Mouse (Mus musculus) forebrain, embryonic 16.5 days (tissue): ENCODE data around the gene Adcy5. TPM values are rescaled to one million over a fixed set of nuclear protein-coding genes. Genes with fewer than 3 reads are reported as not detected.
A peak's percentile ranks its signal among the peaks of the same experiment; 100 is the strongest.

Experiments
- ATAC-seq: fragments of 200-750 bp; cut with Nextera tagmentation; 2 replicates; pipeline ENCODE4 v1.8.0; 2017; ENCODE audit warnings: mild to moderate bottlenecking, moderate library complexity
- H3K27ac ChIP-seq: fragments of 300-500 bp; sonication (generic); 2 replicates; pipeline ENCODE4 v1.5.1; 2014; ENCODE audit warnings: low read length, control low read depth
- H3K27me3 ChIP-seq: fragments of 300-500 bp; sonication (generic); replicated peaks from 2 replicates; pipeline ENCODE4 v1.6.1; 2014; ENCODE audit warnings: low read length; ENCODE audit not compliant: control insufficient read depth, insufficient read depth
- H3K36me3 ChIP-seq: fragments of 300-500 bp; sonication (generic); 2 replicates; pipeline ENCODE4 v1.6.1; 2014; ENCODE audit not compliant: control insufficient read depth, insufficient read depth
- H3K4me1 ChIP-seq: fragments of 300-500 bp; sonication (generic); replicated peaks from 2 replicates; pipeline ENCODE4 v1.6.1; 2014; ENCODE audit warnings: low read length; ENCODE audit not compliant: control insufficient read depth, insufficient read depth
- H3K4me2 ChIP-seq: fragments of 300-500 bp; sonication (generic); 2 replicates; pipeline ENCODE4 v1.6.1; 2014; ENCODE audit warnings: mild to moderate bottlenecking, low read length, control low read depth
- H3K4me3 ChIP-seq: fragments of 300-500 bp; sonication (generic); replicated peaks from 2 replicates; pipeline ENCODE4 v1.5.1; 2014; ENCODE audit warnings: mild to moderate bottlenecking, low read length, control low read depth
- H3K9ac ChIP-seq: fragments of 300-500 bp; sonication (generic); replicated peaks from 2 replicates; pipeline ENCODE4 v1.6.1; 2014; ENCODE audit warnings: low read depth, low read length, control low read depth
- H3K9me3 ChIP-seq: fragments of 300-500 bp; sonication (generic); 2 replicates; pipeline ENCODE4 v1.6.1; 2016; ENCODE audit warnings: low read length; ENCODE audit not compliant: control insufficient read depth
- WGBS: fragments of 180-500 bp; shearing (Covaris S2); extraction: QIAGEN DNeasy Blood & Tissue Kit; methylation state at CpG from one replicate; pipeline ENCODE4 v1.1.7; 2014; 5-methylcytosine and 5-hydroxymethylcytosine counted together
- polyA plus RNA-seq: library from polyadenylated mRNA; unstranded; fragments of >200 nt; fragmentation: Nextera tagmentation; extraction: Ambion mirVana; gene quantifications from 2 replicates; pipeline ENCODE4 v1.2.1, GENCODE M21; 2015

Gene Adcy5
- polyA plus RNA-seq, 1 experiment from 2014 or later = 6.8 TPM

DNA sequence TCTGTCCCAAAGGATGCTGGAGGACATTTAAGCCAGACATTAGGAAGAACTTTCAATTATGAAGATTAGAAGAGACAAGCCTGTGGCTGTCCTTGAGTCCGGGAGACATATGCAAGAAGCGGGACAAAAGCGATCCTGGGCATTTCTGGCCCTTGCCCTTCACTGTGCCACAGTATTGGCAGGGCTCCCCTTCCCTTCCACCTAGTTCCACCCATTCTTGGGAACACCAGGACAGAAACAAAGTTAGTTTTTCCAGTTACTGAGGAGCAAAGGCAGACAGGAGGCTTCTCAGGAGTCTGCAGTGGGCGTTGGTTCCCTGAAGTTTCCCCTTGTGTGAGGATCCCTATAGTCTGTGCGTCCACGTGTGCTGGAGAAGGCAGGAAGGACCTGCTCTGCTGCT, 51.7 kb downstream of the Adcy5 start:
- WGBS = 87% methylated on average over 6 of the region's 6 CpGs
- Histone ChIP-seq H3K4me3 (no peak overlapping the region), H3K27me3 (no peaks in the 10 kb centered on the region), H3K4me2 (no peak overlapping the region), H3K9ac (no peak overlapping the region), H3K4me1 (peaks cover 5% of the 10 kb centered on the region), H3K36me3 (no peaks in the 10 kb centered on the region), H3K9me3 (no peaks in the 10 kb centered on the region), H3K27ac (no peak overlapping the region)
- no peak for ATAC-seq

DNA sequence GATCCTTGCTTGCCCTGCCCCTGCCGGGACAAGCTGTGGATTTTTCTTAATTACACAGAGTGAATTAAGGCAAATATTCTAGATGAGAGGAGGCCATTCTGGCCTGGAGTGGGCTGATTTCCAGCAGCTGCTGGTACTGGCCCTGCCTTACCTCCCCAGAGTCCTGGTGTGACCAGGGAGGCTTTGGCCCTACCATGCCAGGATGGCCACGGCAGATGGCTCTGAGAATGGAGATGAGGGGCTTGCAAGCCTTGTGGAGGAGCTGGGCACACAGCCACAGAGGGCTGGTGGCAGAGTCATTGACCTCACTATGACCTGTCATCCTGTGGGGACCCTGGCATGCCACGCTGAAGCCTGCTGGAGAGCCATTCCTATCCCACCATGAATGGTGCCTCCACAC, 54.1 kb downstream of the Adcy5 start:
- 80% methylated on average over 3 of the region's 3 CpGs for WGBS
- H3K27ac ChIP-seq = no peak overlapping the region
- H3K36me3 ChIP-seq = no peaks in the 10 kb centered on the region
- H3K9ac ChIP-seq = no peak overlapping the region
- no peaks in the 10 kb centered on the region for H3K27me3 ChIP-seq
- no peak for ATAC-seq
- H3K4me3 ChIP-seq = no peak overlapping the region
- peaks cover 5% of the 10 kb centered on the region for H3K4me1 ChIP-seq
- no peak overlapping the region for H3K4me2 ChIP-seq
- H3K9me3 ChIP-seq = no peaks in the 10 kb centered on the region

DNA sequence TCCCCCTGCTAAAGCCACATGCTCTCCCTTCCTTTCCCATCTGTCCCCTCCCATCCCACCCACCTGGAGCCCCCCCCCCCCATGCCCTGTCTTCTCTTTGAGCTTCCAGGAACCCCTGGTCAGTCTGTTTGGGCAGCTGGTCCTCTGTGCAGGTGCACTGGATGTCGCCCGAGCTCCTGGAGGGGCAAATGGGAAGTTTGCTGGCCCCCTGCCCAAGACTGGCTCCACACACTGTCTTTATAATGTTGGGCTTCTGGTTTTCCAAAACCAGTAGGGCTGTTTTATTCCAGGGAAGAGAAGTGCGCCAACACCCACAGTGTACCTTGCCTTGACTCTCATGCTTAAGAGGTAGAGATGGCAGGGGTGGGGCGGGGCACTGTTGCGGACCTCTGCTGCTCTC, 55.1 kb downstream of the Adcy5 start:
- Histone ChIP-seq H3K27me3 (no peaks in the 10 kb centered on the region), H3K4me1 (peaks cover 5% of the 10 kb centered on the region), H3K27ac (no peak overlapping the region), H3K4me3 (no peak overlapping the region), H3K4me2 (no peak overlapping the region), H3K9me3 (no peaks in the 10 kb centered on the region), H3K9ac (no peak overlapping the region), H3K36me3 (no peaks in the 10 kb centered on the region)
- no peak for ATAC-seq
- WGBS = 86% methylated on average over 5 of the region's 5 CpGs

DNA sequence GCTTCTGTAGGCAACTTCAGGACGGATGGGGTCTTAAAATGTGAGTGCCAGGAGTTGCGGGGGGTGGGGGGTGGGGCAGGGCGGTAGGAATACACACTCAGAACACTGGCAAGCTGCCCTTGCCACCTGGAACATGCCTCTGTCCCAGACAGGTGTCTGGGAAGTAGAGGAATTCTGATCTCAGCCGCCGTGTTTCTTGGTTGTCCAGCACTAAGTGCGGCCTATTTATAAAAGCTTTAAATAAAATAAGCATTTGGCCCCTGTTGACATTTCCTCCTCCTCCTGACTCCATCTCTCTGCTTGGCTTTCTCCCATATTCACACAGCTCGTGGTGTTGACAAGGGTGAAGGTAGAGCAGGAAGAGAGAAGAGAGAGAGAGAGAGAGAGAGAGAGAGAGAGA, 60.4 kb downstream of the Adcy5 start:
- Histone ChIP-seq H3K4me2 (no peak overlapping the region), H3K9ac (no peak overlapping the region), H3K4me3 (no peak overlapping the region), H3K9me3 (no peaks in the 10 kb centered on the region), H3K27me3 (no peaks in the 10 kb centered on the region), H3K36me3 (no peaks in the 10 kb centered on the region), H3K4me1 (peaks cover 12% of the 10 kb centered on the region), H3K27ac (no peak overlapping the region)
- 64% methylated on average over 7 of the region's 7 CpGs for WGBS
- ATAC-seq = no peak

DNA sequence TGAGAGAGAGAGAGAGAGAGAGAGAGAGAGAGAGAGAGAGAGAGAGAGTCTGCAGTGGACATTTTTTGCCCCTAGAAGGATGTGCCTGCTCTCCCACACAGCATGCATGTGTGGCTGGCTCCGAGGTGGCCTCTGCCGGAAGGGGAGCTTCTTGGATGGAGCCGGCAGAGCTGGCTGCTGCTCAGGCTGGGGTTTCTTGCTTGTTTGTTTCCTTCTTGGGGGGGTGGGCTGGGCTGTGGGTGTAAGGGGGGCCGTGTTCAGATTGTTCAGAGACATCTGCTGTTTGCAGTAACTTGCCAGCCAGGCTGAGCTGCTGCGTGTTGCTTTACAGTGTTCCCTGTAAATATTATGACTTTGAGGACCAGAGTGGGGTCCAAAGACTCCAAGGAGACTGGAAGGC, 60.8 kb downstream of the Adcy5 start:
- Histone ChIP-seq H3K4me3 (no peak overlapping the region), H3K4me1 (peaks cover 12% of the 10 kb centered on the region), H3K9me3 (no peaks in the 10 kb centered on the region), H3K36me3 (no peaks in the 10 kb centered on the region), H3K9ac (no peak overlapping the region), H3K27ac (no peak overlapping the region), H3K27me3 (no peaks in the 10 kb centered on the region), H3K4me2 (no peak overlapping the region)
- 28% methylated on average over 5 of the region's 5 CpGs for WGBS
- peak; percentile 76; the same call in 1 of the 2 replicates for ATAC-seq

DNA sequence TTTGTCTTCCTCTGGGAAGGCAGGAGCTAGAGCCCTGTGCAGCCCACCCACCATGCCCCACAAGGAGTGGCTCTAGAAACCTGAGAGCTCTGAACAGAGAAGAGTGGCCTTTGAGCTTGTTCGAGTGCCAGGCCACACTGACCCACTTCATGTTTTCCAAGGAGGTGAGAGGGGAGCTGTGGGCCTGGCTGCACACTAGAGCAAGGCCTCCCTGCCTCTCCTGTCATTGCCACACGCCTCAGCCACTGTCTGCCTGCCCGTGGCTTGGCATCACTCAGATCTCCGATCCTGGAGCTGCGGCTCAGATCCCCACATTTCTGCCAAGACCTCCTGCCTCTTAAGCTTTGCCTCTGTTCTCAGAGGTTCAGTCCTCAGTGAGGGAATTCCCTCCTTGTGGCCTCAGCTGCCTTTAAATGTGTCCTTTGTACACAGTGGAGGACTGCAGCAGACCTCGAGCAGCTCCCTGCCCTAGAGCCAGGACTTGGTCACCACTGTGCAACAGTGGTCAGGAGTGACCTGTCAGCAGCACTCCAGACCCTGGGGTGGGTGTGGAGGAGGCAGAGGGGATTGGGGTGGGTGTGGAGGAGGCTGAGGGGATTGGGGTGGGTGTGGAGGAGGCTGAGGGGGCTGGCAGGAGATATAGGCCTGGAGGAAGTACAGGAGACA, 62.3 kb downstream of the Adcy5 start:
- Histone ChIP-seq H3K27ac (no peak overlapping the region), H3K9me3 (no peaks in the 10 kb centered on the region), H3K9ac (no peak overlapping the region), H3K36me3 (no peaks in the 10 kb centered on the region), H3K4me1 (peaks cover 12% of the 10 kb centered on the region), H3K4me2 (no peak overlapping the region), H3K27me3 (no peaks in the 10 kb centered on the region), H3K4me3 (no peak overlapping the region)
- 53% methylated on average over 6 of the region's 6 CpGs for WGBS
- no peak for ATAC-seq

DNA sequence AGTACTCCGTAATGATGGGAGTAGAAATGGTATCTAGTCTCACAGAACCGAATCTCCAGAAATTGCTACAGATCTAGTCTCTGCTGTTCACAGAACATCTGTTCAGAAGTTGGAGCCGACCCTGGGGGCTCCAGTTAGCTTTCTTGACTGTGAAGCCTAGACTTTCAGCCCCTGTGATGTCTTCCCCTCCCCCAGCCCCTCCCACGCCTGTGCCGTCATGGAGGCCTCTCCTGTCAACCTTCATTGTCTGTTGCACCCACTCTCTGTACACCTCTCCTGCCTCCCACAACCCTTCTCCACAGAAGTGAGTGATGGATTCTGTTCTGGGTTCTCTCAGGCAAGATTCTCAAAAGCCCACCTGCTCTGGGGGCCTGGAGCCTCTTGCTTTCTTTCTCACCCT, 65.7 kb downstream of the Adcy5 start:
- no peaks in the 10 kb centered on the region for H3K36me3 ChIP-seq
- no peak overlapping the region for H3K4me3 ChIP-seq
- no peak overlapping the region for H3K9ac ChIP-seq
- no peak overlapping the region for H3K4me2 ChIP-seq
- H3K4me1 ChIP-seq = peaks cover 15% of the 10 kb centered on the region
- H3K27ac ChIP-seq = no peak overlapping the region
- no peak for ATAC-seq
- no peaks in the 10 kb centered on the region for H3K27me3 ChIP-seq
- no peaks in the 10 kb centered on the region for H3K9me3 ChIP-seq
- WGBS = 71% methylated on average over 5 of the region's 5 CpGs

DNA sequence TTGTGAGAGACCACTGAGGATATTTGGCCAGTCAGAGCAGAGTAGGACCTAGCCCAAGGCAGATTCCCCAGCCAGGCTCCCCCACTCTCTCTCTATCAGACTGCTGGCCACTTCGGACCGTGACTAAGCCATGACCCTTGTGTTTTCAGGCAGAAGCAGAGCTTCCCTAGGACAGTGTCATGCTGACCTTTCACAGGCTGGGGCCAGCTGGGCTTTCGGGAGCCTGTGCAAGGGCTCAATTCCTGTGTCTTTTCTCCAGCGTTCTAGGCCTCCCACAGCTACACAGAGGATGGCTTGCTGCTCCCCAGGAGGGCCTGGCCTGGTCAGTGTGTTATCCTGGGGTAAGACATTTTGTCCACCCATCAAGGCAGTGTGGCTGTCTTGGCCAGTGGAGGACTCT, 66.9 kb downstream of the Adcy5 start:
- no peaks in the 10 kb centered on the region for H3K9me3 ChIP-seq
- peaks cover 8% of the 10 kb centered on the region for H3K4me1 ChIP-seq
- no peaks in the 10 kb centered on the region for H3K27me3 ChIP-seq
- no peak overlapping the region for H3K4me2 ChIP-seq
- no peak for ATAC-seq
- 58% methylated on average over 4 of the region's 4 CpGs for WGBS
- H3K27ac ChIP-seq = no peak overlapping the region
- no peaks in the 10 kb centered on the region for H3K36me3 ChIP-seq
- H3K4me3 ChIP-seq = no peak overlapping the region
- H3K9ac ChIP-seq = no peak overlapping the region

DNA sequence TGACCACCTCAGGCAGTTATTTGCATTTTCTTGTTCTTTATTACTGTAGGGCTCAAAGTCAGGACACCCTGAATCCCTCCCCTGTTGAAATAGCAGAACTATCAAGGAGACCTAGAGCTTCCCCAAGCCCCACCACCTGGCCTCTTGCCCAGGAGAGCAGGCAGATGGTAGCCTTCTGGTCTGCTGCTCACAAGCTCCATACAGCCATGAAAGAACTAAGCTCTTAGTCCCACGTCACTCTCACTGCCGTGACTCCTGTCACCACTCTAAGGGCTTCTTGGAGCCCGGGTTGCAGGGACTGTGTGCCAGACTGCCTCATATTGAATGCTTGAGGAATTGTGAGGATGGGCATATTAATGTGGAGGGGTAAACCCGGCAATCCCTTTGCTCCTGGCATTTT, 69.3 kb downstream of the Adcy5 start:
- Histone ChIP-seq H3K9me3 (no peaks in the 10 kb centered on the region), H3K36me3 (no peaks in the 10 kb centered on the region), H3K4me2 (no peak overlapping the region), H3K9ac (no peak overlapping the region), H3K4me1 (peaks cover 8% of the 10 kb centered on the region), H3K4me3 (no peak overlapping the region), H3K27me3 (no peaks in the 10 kb centered on the region), H3K27ac (no peak overlapping the region)
- WGBS = 49% methylated on average over 4 of the region's 4 CpGs
- ATAC-seq = peak; percentile 65

DNA sequence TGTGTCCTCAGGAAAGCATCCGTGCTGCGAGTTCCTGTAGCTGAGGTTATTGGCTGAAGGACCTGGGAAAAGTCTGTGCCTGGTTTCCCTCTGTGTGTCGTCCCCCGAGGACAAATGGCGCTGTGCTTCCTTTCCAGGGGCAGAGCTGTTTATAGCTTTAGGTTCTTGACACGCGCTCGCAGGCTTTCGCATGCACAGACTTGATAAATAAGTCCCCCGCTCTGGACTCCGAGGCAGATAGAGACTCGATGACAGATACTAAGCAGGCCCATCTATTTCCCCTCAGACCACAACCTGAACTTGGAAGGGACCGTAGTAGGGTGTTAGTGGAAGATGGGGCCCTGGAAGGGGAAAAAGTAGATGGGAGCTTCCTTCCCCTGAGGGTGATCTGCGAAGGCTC, 70.0 kb downstream of the Adcy5 start:
- no peak overlapping the region for H3K4me2 ChIP-seq
- no peak overlapping the region for H3K9ac ChIP-seq
- H3K36me3 ChIP-seq = no peaks in the 10 kb centered on the region
- no peaks in the 10 kb centered on the region for H3K9me3 ChIP-seq
- H3K4me3 ChIP-seq = no peak overlapping the region
- no peaks in the 10 kb centered on the region for H3K27me3 ChIP-seq
- ATAC-seq = no peak
- 83% methylated on average over 14 of the region's 14 CpGs for WGBS
- H3K4me1 ChIP-seq = peaks cover 8% of the 10 kb centered on the region
- no peak overlapping the region for H3K27ac ChIP-seq
